Mouse (Mus musculus) neural tube, embryonic 14.5 days (tissue): ENCODE measurements at regions not wholly inside any gene's neighbourhood (a gene's known extent, or its start where the extent isn't known, plus 50 kb on each side); places are given as distances from the start of the nearest gene placed in this dataset.

Experiments
- ATAC-seq: fragments of 200-750 bp; cut with Nextera tagmentation; 2 replicates; pipeline ENCODE4 v1.8.0; 2017; ENCODE audit warnings: low read depth, mild to moderate bottlenecking, moderate TSS enrichment, moderate library complexity
- H3K27ac ChIP-seq: fragments of 300-500 bp; sonication (generic); 2 replicates; pipeline ENCODE4 v1.5.1; 2014; ENCODE audit warnings: low read depth, mild to moderate bottlenecking, control low read depth, low read length, moderate library complexity, mixed read lengths
- H3K27me3 ChIP-seq: fragments of 300-500 bp; sonication (generic); 2 replicates; pipeline ENCODE4 v1.6.1; 2014; ENCODE audit warnings: low read length; ENCODE audit not compliant: control insufficient read depth, insufficient read depth
- H3K36me3 ChIP-seq: fragments of 300-500 bp; sonication (generic); 2 replicates; pipeline ENCODE4 v1.6.1; 2014; ENCODE audit warnings: low read length, mixed read lengths; ENCODE audit not compliant: control insufficient read depth, insufficient read depth
- H3K4me1 ChIP-seq: fragments of 300-500 bp; sonication (generic); 2 replicates; pipeline ENCODE4 v1.6.1; 2014; ENCODE audit warnings: low read length; ENCODE audit not compliant: control insufficient read depth, insufficient read depth
- H3K4me2 ChIP-seq: fragments of 300-500 bp; sonication (generic); 2 replicates; pipeline ENCODE4 v1.6.1; 2014; ENCODE audit warnings: mild to moderate bottlenecking, low read depth, low read length, control low read depth
- H3K4me3 ChIP-seq: fragments of 300-500 bp; sonication (generic); 2 replicates; pipeline ENCODE4 v1.5.1; 2014; ENCODE audit warnings: low read depth, low read length, control low read depth, mixed read lengths
- H3K9ac ChIP-seq: fragments of 300-500 bp; sonication (generic); replicated peaks from 2 replicates; pipeline ENCODE4 v1.6.1; 2014; ENCODE audit warnings: low read depth, mild to moderate bottlenecking, control low read depth, low read length, mixed read lengths
- H3K9me3 ChIP-seq: fragments of 300-500 bp; sonication (generic); 2 replicates; pipeline ENCODE4 v1.6.1; 2016; ENCODE audit warnings: low read length; ENCODE audit not compliant: control insufficient read depth
- WGBS: fragments of 180-500 bp; shearing (Covaris S2); extraction: QIAGEN DNeasy Blood & Tissue Kit; methylation state at CpG from one replicate; pipeline ENCODE4 v1.1.7; 2014; 5-methylcytosine and 5-hydroxymethylcytosine counted together

DNA sequence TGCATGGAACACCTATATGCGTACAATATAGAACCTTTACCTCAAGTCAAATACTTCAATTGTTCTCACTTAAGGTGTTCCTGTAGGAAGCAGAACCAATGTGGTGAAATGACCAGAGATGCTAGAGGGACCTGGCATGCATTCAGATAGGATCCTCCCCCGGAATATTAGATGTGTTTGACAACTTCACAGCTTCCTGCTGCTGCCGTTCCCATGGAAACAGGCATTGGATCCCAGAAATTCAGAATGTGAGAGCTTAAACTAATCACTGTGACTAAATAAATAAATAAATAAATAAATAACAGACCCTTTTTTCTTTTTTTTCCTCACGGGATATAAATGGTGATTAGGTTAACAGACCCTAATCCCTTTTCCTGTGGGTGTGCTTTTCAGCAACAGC lies 401.5 kb upstream of the 5930422O12Rik start:
- Histone ChIP-seq H3K4me1 (no peaks in the 10 kb centered on the region), H3K4me2 (no peak overlapping the region), H3K36me3 (no peaks in the 10 kb centered on the region), H3K4me3 (no peak overlapping the region), H3K9me3 (no peaks in the 10 kb centered on the region), H3K27ac (no peak overlapping the region), H3K9ac (no peak overlapping the region), H3K27me3 (no peaks in the 10 kb centered on the region)
- ATAC-seq = no peak
- WGBS = 64% methylated on average over 4 of the region's 4 CpGs

GRCm38 (mm10) chr8:33029453-33029852 lies 399.1 kb upstream of the 5930422O12Rik start:
- ATAC-seq = no peak
- Histone ChIP-seq H3K4me2 (no peak overlapping the region), H3K4me1 (no peaks in the 10 kb centered on the region), H3K9me3 (no peaks in the 10 kb centered on the region), H3K4me3 (no peak overlapping the region), H3K36me3 (no peaks in the 10 kb centered on the region), H3K9ac (no peak overlapping the region), H3K27me3 (no peaks in the 10 kb centered on the region), H3K27ac (no peak overlapping the region)
- WGBS = 87% methylated on average over 3 of the region's 3 CpGs

DNA sequence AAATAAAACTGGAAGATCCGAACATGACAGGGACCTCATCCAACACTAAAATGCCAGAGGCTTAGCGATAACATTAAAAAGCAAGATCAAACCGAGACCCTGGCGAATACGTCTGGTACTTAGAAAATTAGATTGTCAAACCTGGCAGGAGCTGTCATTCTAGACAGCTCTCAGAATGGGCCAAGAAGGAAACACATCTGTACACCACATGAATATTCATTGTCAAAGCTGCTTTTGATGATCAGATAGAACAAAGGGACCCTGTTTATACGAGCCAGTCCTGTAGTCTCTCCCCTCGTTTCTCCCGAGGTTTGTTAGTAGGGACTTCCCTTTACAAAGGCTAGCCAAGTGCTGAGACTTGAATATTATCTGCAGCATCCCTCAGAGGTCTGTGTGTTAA lies 376.5 kb upstream of the 5930422O12Rik start:
- Histone ChIP-seq H3K4me2 (no peak overlapping the region), H3K9ac (no peak overlapping the region), H3K27ac (no peak overlapping the region), H3K36me3 (no peaks in the 10 kb centered on the region), H3K4me1 (no peaks in the 10 kb centered on the region), H3K9me3 (peaks cover 7% of the 10 kb centered on the region; the same call in 1 of the 2 replicates), H3K4me3 (no peak overlapping the region), H3K27me3 (no peaks in the 10 kb centered on the region)
- ATAC-seq = no peak
- 47% methylated on average over 8 of the region's 8 CpGs for WGBS

GRCm38 (mm10) chr8:33065566-33065965 lies 362.9 kb upstream of the 5930422O12Rik start:
- Histone ChIP-seq H3K27ac (no peak overlapping the region), H3K27me3 (no peaks in the 10 kb centered on the region), H3K9me3 (no peaks in the 10 kb centered on the region), H3K4me3 (no peak overlapping the region), H3K36me3 (no peaks in the 10 kb centered on the region), H3K9ac (no peak overlapping the region), H3K4me1 (no peaks in the 10 kb centered on the region), H3K4me2 (no peak overlapping the region)
- 88% methylated on average over 3 of the region's 3 CpGs for WGBS
- no peak for ATAC-seq

DNA sequence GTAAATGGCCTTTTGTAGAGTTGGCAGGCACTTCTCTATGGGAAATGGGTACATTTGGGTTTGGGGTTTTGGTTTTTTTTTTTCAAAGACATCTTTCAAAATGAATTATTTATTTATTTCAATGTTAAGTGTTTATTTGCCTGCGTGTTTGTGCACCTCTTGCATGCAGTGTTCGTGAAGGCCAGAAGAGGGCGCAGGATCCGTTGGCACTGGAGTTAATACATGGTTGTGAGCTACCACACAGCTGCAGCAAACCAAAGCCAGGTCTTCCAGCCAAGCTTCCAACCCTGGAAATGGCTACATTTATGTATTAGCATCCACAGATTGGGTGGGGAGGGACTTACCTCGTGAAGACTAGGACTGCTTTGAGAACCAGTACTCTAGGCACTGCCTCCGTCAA lies 362.3 kb upstream of the 5930422O12Rik start:
- no peaks in the 10 kb centered on the region for H3K9me3 ChIP-seq
- no peaks in the 10 kb centered on the region for H3K27me3 ChIP-seq
- H3K4me1 ChIP-seq = no peaks in the 10 kb centered on the region
- no peaks in the 10 kb centered on the region for H3K36me3 ChIP-seq
- H3K27ac ChIP-seq = no peak overlapping the region
- H3K4me3 ChIP-seq = no peak overlapping the region
- 84% methylated on average over 6 of the region's 6 CpGs for WGBS
- no peak overlapping the region for H3K9ac ChIP-seq
- H3K4me2 ChIP-seq = no peak overlapping the region
- no peak for ATAC-seq

GRCm38 (mm10) chr8:33067453-33068039 lies 361.0 kb upstream of the 5930422O12Rik start:
- no peak overlapping the region for H3K4me2 ChIP-seq
- no peak for ATAC-seq
- no peaks in the 10 kb centered on the region for H3K4me1 ChIP-seq
- 76% methylated on average over 8 of the region's 8 CpGs for WGBS
- no peak overlapping the region for H3K9ac ChIP-seq
- no peaks in the 10 kb centered on the region for H3K9me3 ChIP-seq
- H3K27ac ChIP-seq = no peak overlapping the region
- no peak overlapping the region for H3K4me3 ChIP-seq
- H3K27me3 ChIP-seq = no peaks in the 10 kb centered on the region
- no peaks in the 10 kb centered on the region for H3K36me3 ChIP-seq

GRCm38 (mm10) chr8:33068468-33068867 lies 360.0 kb upstream of the 5930422O12Rik start:
- no peak overlapping the region for H3K4me2 ChIP-seq
- no peaks in the 10 kb centered on the region for H3K36me3 ChIP-seq
- H3K4me1 ChIP-seq = no peaks in the 10 kb centered on the region
- H3K4me3 ChIP-seq = no peak overlapping the region
- no peak overlapping the region for H3K27ac ChIP-seq
- no peaks in the 10 kb centered on the region for H3K27me3 ChIP-seq
- 87% methylated on average over 5 of the region's 5 CpGs for WGBS
- H3K9ac ChIP-seq = no peak overlapping the region
- no peaks in the 10 kb centered on the region for H3K9me3 ChIP-seq
- no peak for ATAC-seq

- no peak; the same call in 1 of the 2 replicates for ATAC-seq
- no peaks in the 10 kb centered on the region for H3K36me3 ChIP-seq
Observed at GRCm38 (mm10) chr8:33075186-33075585, 353.3 kb upstream of the 5930422O12Rik start.

DNA sequence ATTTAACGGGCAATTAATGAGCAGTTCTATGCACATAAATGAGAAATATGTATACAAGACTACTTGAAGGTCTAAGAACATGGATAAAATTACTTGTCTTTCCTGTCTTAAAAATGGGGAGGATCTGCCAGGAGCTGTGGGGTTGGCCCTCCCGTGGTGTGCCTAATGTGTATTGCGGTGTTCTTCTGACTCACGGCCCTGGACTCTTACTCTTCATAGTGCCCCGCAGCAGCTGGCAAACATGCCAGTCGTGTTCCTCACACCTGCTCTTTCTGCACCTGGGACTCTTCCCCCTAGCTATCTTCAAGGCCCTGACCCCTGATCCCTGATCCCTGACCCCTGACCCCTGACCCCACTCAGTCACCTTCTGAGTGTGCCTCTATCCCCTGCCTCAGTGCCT lies 352.3 kb upstream of the 5930422O12Rik start:
- no peak overlapping the region for H3K4me3 ChIP-seq
- H3K27me3 ChIP-seq = no peaks in the 10 kb centered on the region
- ATAC-seq = no peak
- no peak overlapping the region for H3K4me2 ChIP-seq
- no peaks in the 10 kb centered on the region for H3K36me3 ChIP-seq
- no peak overlapping the region for H3K27ac ChIP-seq
- no peak overlapping the region for H3K9ac ChIP-seq
- H3K9me3 ChIP-seq = no peaks in the 10 kb centered on the region
- H3K4me1 ChIP-seq = peaks cover 3% of the 10 kb centered on the region; the same call in 1 of the 2 replicates
- 74% methylated on average over 6 of the region's 6 CpGs for WGBS

More at GRCm38 (mm10) chr8:33075186-33075585, 353.3 kb upstream of the 5930422O12Rik start:
- no peak overlapping the region for H3K4me2 ChIP-seq
- peaks cover 3% of the 10 kb centered on the region; the same call in 1 of the 2 replicates for H3K4me1 ChIP-seq
- H3K9me3 ChIP-seq = no peaks in the 10 kb centered on the region
- no peak overlapping the region for H3K4me3 ChIP-seq
- 19% methylated on average over 1 of the region's 1 CpGs for WGBS
- no peak overlapping the region for H3K9ac ChIP-seq
- no peak overlapping the region for H3K27ac ChIP-seq
- no peaks in the 10 kb centered on the region for H3K27me3 ChIP-seq
